Mouse (Mus musculus) forebrain, embryonic 11.5 days (tissue): ENCODE data around the gene Dhdds. TPM values are rescaled to one million over a fixed set of nuclear protein-coding genes. Genes with fewer than 3 reads are reported as not detected.
"Not testable (repeated sequence)": the region's sequence is repeated elsewhere in the genome, so short reads cannot be mapped to it uniquely, and the experiment has no call there.

ENCODE experiments used
- ATAC-seq: fragments of 200-750 bp; cut with Nextera tagmentation; replicated peaks from 2 replicates; pipeline ENCODE4 v1.8.0; 2017; ENCODE audit warnings: moderate TSS enrichment; ENCODE audit not compliant: low FRiP score
- DNase-seq: peaks from one replicate; pipeline ENCODE4 v3.0.0-alpha.2; 2017; ENCODE audit warnings: low spot score
- H3K27ac ChIP-seq: fragments of 300-500 bp; sonication (generic); 2 replicates; pipeline ENCODE4 v1.5.1; 2014; ENCODE audit warnings: low read depth, low read length
- H3K27me3 ChIP-seq: fragments of 300-500 bp; sonication (generic); 2 replicates; pipeline ENCODE4 v1.6.1; 2014; ENCODE audit warnings: mild to moderate bottlenecking, low read length, mixed read lengths; ENCODE audit not compliant: control insufficient read depth, insufficient read depth
- H3K36me3 ChIP-seq: fragments of 300-500 bp; sonication (generic); 2 replicates; pipeline ENCODE4 v1.6.1; 2014; ENCODE audit warnings: mild to moderate bottlenecking, low read length, moderate library complexity, mixed read lengths; ENCODE audit not compliant: control insufficient read depth, insufficient read depth
- H3K4me1 ChIP-seq: fragments of 300-500 bp; sonication (generic); replicated peaks from 2 replicates; pipeline ENCODE4 v1.6.1; 2014; ENCODE audit warnings: low read length, mixed read lengths; ENCODE audit not compliant: control insufficient read depth, insufficient read depth
- H3K4me2 ChIP-seq: fragments of 300-500 bp; sonication (generic); 2 replicates; pipeline ENCODE4 v1.6.1; 2014; ENCODE audit warnings: low read depth, mild to moderate bottlenecking, low read length, moderate library complexity, mixed read lengths; ENCODE audit not compliant: severe bottlenecking
- H3K4me3 ChIP-seq: fragments of 300-500 bp; sonication (generic); 2 replicates; pipeline ENCODE4 v1.5.1; 2014; ENCODE audit warnings: low read depth, low read length
- H3K9ac ChIP-seq: fragments of 300-500 bp; sonication (generic); 2 replicates; pipeline ENCODE4 v1.6.1; 2014; ENCODE audit warnings: low read length
- H3K9me3 ChIP-seq: fragments of 300-500 bp; sonication (generic); 2 replicates; pipeline ENCODE4 v1.6.1; 2016; ENCODE audit warnings: low read length, mixed read lengths; ENCODE audit not compliant: control insufficient read depth
- WGBS: fragments of 180-500 bp; shearing (Covaris S2); extraction: QIAGEN DNeasy Blood & Tissue Kit; methylation state at CpG from one replicate; pipeline ENCODE4 v1.1.7; 2014; 5-methylcytosine and 5-hydroxymethylcytosine counted together
- polyA plus RNA-seq: library from polyadenylated mRNA; unstranded; fragments of >200 nt; fragmentation: Nextera tagmentation; extraction: Ambion mirVana; gene quantifications from 2 replicates; pipeline ENCODE4 v1.2.1, GENCODE M21; 2014

The Dhdds gene
- polyA plus RNA-seq, 1 experiment from 2014 or later: 46.5 TPM

DNA sequence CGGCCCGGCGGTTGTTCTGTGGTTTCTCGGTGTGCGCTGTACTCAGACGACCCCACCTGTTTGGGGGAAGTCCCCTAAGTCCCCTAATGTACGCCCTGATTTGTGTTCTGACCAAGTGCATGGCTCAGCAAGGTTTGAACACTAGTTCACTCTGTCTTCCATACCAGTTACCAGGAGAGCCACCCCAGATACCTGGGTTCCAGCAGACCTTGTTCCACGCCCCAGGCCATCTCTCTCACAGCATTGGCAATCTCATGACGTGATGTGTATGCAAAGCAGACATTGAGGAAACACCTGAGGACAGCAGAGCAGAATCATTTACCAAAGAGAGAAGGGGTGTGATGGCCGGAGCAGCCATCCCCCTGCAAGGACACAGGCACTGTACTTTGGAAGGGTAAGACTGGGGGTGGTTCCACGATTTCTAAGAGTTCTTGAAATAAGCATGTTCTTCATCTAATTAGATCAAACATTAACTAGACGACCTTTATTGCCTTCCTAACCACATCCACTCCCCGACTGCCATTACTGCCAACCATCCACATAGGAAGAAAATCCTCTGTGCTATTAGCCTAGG lies 9.5 kb downstream of the Dhdds start:
- H3K4me1 ChIP-seq: no peaks in the 10 kb centered on the region
- DNase-seq: no peak
- H3K27ac ChIP-seq: no peak overlapping the region
- peaks cover 4% of the 10 kb centered on the region; the same call in 1 of the 2 replicates for H3K36me3 ChIP-seq
- WGBS: 88% methylated on average over 13 of the region's 13 CpGs
- no peaks in the 10 kb centered on the region for H3K9me3 ChIP-seq
- no peak overlapping the region for H3K4me3 ChIP-seq
- no peak overlapping the region for H3K9ac ChIP-seq
- ATAC-seq: no peak
- no peaks in the 10 kb centered on the region for H3K27me3 ChIP-seq
- H3K4me2 ChIP-seq: no peak overlapping the region

- Histone ChIP-seq H3K36me3 (peaks cover 4% of the 10 kb centered on the region; the same call in 1 of the 2 replicates), H3K27me3 (no peaks in the 10 kb centered on the region), H3K27ac (no peak overlapping the region), H3K4me2 (no peak overlapping the region), H3K4me1 (no peaks in the 10 kb centered on the region), H3K9me3 (no peaks in the 10 kb centered on the region), H3K4me3 (no peak overlapping the region), H3K9ac (no peak overlapping the region)
- DNase-seq (no peak), ATAC-seq (no peak)
- WGBS: 63% methylated on average over 4 of the region's 4 CpGs
Observed at GRCm38 (mm10) chr4:133990035-133990434, 10.7 kb downstream of the Dhdds start.

DNA sequence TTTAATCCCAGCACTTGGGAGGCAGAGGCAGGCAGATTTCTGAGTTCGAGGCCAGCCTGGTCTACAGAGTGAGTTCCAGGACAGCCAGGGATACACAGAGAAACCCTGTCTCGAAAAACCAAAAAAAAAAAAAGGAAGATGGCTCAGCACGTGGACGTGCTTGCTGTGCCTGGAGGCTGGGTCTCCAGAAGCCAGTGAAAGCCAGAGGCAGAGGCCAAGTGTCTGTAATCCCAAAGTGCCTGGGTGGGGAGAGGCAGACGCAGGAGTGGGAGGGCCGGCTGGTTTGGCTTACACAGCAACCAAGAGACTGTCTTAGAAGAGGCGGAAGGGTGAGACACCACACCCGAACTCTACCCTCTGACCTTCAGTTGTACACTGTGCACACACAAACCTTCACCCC lies 12.4 kb downstream of the Dhdds start:
- not testable (repeated sequence) for H3K36me3 ChIP-seq, H3K4me2 ChIP-seq, H3K27ac ChIP-seq, H3K9me3 ChIP-seq, DNase-seq, H3K4me3 ChIP-seq, ATAC-seq, H3K27me3 ChIP-seq, H3K4me1 ChIP-seq, H3K9ac ChIP-seq
- 91% methylated on average over 8 of the region's 8 CpGs for WGBS

DNA sequence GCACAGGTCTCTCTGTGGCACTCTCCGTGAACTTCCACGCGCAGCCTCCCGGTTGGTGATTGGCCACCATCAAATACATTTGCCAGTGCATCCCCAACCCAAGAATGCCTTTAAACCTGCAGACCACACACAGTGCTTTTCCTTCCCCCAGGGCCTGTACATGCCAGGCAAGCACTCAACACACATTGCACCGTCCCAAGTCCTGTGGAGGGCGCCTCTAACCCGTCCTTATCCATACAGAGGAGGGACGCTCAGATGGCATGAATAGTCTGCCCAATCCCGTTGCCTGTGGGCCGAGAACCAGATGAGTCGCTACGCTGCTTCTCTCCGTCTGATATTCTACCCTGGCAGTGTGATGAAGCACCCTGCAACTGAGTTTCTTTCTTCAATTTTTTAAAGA lies 17.8 kb downstream of the Dhdds start:
- no peak for DNase-seq
- no peak overlapping the region for H3K9ac ChIP-seq
- WGBS: 82% methylated on average over 13 of the region's 13 CpGs
- H3K4me3 ChIP-seq: no peak overlapping the region
- H3K9me3 ChIP-seq: no peaks in the 10 kb centered on the region
- no peak overlapping the region for H3K4me2 ChIP-seq
- no peak for ATAC-seq
- H3K4me1 ChIP-seq: no peaks in the 10 kb centered on the region
- no peaks in the 10 kb centered on the region for H3K27me3 ChIP-seq
- no peak overlapping the region for H3K27ac ChIP-seq
- no peaks in the 10 kb centered on the region; the same call in 1 of the 2 replicates for H3K36me3 ChIP-seq

DNA sequence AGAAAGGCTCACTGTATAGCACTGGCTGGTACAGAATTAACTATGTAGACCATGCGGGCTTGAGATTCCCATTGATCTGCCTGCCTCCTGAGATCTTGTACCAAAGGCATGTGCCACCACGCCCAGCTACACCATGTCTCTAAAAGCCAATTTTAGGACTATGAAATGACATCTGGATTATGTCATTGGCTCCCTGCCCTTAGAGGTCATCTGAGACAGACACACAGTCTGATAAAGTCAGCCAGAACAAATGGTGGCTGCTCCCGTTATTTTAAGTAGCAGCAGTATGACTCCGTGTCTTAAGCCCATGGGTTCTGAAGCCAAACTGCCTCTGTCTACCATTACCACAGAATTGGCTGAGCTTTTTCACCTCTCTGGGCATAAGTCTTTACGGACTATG lies 20.2 kb downstream of the Dhdds start:
- ATAC-seq (no peak), DNase-seq (no peak)
- Histone ChIP-seq H3K27ac (no peak overlapping the region), H3K4me3 (no peak overlapping the region), H3K27me3 (no peaks in the 10 kb centered on the region), H3K9me3 (no peaks in the 10 kb centered on the region), H3K9ac (no peak overlapping the region), H3K36me3 (peaks cover 4% of the 10 kb centered on the region; the same call in 1 of the 2 replicates), H3K4me2 (no peak overlapping the region), H3K4me1 (no peaks in the 10 kb centered on the region)
- WGBS: 89% methylated on average over 5 of the region's 5 CpGs

GRCm38 (mm10) chr4:133978021-133978711 lies 22.6 kb downstream of the Dhdds start:
- H3K9ac ChIP-seq: no peak overlapping the region
- H3K4me3 ChIP-seq: no peak overlapping the region
- no peaks in the 10 kb centered on the region for H3K27me3 ChIP-seq
- no peak overlapping the region for H3K4me2 ChIP-seq
- H3K4me1 ChIP-seq: no peaks in the 10 kb centered on the region
- no peak for DNase-seq
- no peaks in the 10 kb centered on the region for H3K9me3 ChIP-seq
- H3K27ac ChIP-seq: no peak overlapping the region
- no peak for ATAC-seq
- WGBS: 95% methylated on average over 10 of the region's 10 CpGs
- peaks cover 4% of the 10 kb centered on the region; the same call in 1 of the 2 replicates for H3K36me3 ChIP-seq

GRCm38 (mm10) chr4:133971741-133972140 lies 29.0 kb downstream of the Dhdds start:
- Histone ChIP-seq H3K4me3 (no peak overlapping the region), H3K27me3 (no peaks in the 10 kb centered on the region), H3K4me1 (peaks cover 22% of the 10 kb centered on the region), H3K9me3 (no peaks in the 10 kb centered on the region), H3K9ac (no peak overlapping the region), H3K27ac (no peak overlapping the region), H3K36me3 (peaks cover 2% of the 10 kb centered on the region; the same call in 1 of the 2 replicates), H3K4me2 (no peak overlapping the region)
- no peak for DNase-seq
- no peak for ATAC-seq
- WGBS: 81% methylated on average over 8 of the region's 8 CpGs

GRCm38 (mm10) chr4:133970876-133971275 lies 29.8 kb downstream of the Dhdds start:
- Histone ChIP-seq H3K27ac (peak overlapping the region; percentile 31; the same call in 1 of the 2 replicates), H3K9ac (0 out of 2 replicates have a peak overlapping the region, but pooled peaks have one; percentile 16), H3K9me3 (no peaks in the 10 kb centered on the region), H3K4me1 (peaks cover 27% of the 10 kb centered on the region), H3K36me3 (peaks cover 7% of the 10 kb centered on the region; the same call in 1 of the 2 replicates), H3K4me3 (no peak overlapping the region), H3K27me3 (no peaks in the 10 kb centered on the region), H3K4me2 (no peak overlapping the region)
- DNase-seq: no peak
- no peak for ATAC-seq
- 77% methylated on average over 13 of the region's 13 CpGs for WGBS
